Mouse (Mus musculus) liver, postnatal 0 days (tissue): ENCODE measurements around the gene Pam.

Experiments
- CTCF ChIP-seq: sonication (generic); IDR thresholded peaks from 2 replicates; pipeline ENCODE4 v1.5.1; 2016; ENCODE audit warnings: antibody characterized with exemption, low read depth
- EP300 ChIP-seq: IDR thresholded peaks from 2 replicates; pipeline ENCODE4 v1.6.1; 2016; ENCODE audit warnings: antibody characterized with exemption, low read depth, mild to moderate bottlenecking

GRCm38 (mm10) chr1:97938586-97938985 is 156.9 kb downstream of the Pam start:
- TF ChIP-seq EP300 = no peak
- TF ChIP-seq CTCF = no peak
